Mouse (Mus musculus) neural tube, embryonic 14.5 days (tissue): ENCODE data around the gene Gcgr. TPM values are rescaled to one million over a fixed set of nuclear protein-coding genes. Genes with fewer than 3 reads are reported as not detected.
A peak's percentile ranks its signal among the peaks of the same experiment; 100 is the strongest.
"Not testable (repeated sequence)": the region's sequence is repeated elsewhere in the genome, so short reads cannot be mapped to it uniquely, and the experiment has no call there.

Experiments
- ATAC-seq: fragments of 200-750 bp; cut with Nextera tagmentation; 2 replicates; pipeline ENCODE4 v1.8.0; 2017; ENCODE audit warnings: low read depth, mild to moderate bottlenecking, moderate TSS enrichment, moderate library complexity
- H3K27ac ChIP-seq: fragments of 300-500 bp; sonication (generic); 2 replicates; pipeline ENCODE4 v1.5.1; 2014; ENCODE audit warnings: low read depth, mild to moderate bottlenecking, control low read depth, low read length, moderate library complexity, mixed read lengths
- H3K27me3 ChIP-seq: fragments of 300-500 bp; sonication (generic); 2 replicates; pipeline ENCODE4 v1.6.1; 2014; ENCODE audit warnings: low read length; ENCODE audit not compliant: control insufficient read depth, insufficient read depth
- H3K36me3 ChIP-seq: fragments of 300-500 bp; sonication (generic); 2 replicates; pipeline ENCODE4 v1.6.1; 2014; ENCODE audit warnings: low read length, mixed read lengths; ENCODE audit not compliant: control insufficient read depth, insufficient read depth
- H3K4me1 ChIP-seq: fragments of 300-500 bp; sonication (generic); 2 replicates; pipeline ENCODE4 v1.6.1; 2014; ENCODE audit warnings: low read length; ENCODE audit not compliant: control insufficient read depth, insufficient read depth
- H3K4me2 ChIP-seq: fragments of 300-500 bp; sonication (generic); 2 replicates; pipeline ENCODE4 v1.6.1; 2014; ENCODE audit warnings: mild to moderate bottlenecking, low read depth, low read length, control low read depth
- H3K4me3 ChIP-seq: fragments of 300-500 bp; sonication (generic); 2 replicates; pipeline ENCODE4 v1.5.1; 2014; ENCODE audit warnings: low read depth, low read length, control low read depth, mixed read lengths
- H3K9ac ChIP-seq: fragments of 300-500 bp; sonication (generic); replicated peaks from 2 replicates; pipeline ENCODE4 v1.6.1; 2014; ENCODE audit warnings: low read depth, mild to moderate bottlenecking, control low read depth, low read length, mixed read lengths
- H3K9me3 ChIP-seq: fragments of 300-500 bp; sonication (generic); 2 replicates; pipeline ENCODE4 v1.6.1; 2016; ENCODE audit warnings: low read length; ENCODE audit not compliant: control insufficient read depth
- WGBS: fragments of 180-500 bp; shearing (Covaris S2); extraction: QIAGEN DNeasy Blood & Tissue Kit; methylation state at CpG from one replicate; pipeline ENCODE4 v1.1.7; 2014; 5-methylcytosine and 5-hydroxymethylcytosine counted together
- polyA plus RNA-seq: library from polyadenylated mRNA; unstranded; fragments of >200 nt; fragmentation: Nextera tagmentation; extraction: Ambion mirVana; gene quantifications from 2 replicates; pipeline ENCODE4 v1.2.1, GENCODE M21; 2014

The Gcgr gene
- polyA plus RNA-seq, 1 experiment from 2014 or later, result 0.19 TPM

- H3K9me3 ChIP-seq, result no peaks in the 10 kb centered on the region
- H3K9ac ChIP-seq, result peak overlapping the region; percentile 99
- H3K4me1 ChIP-seq, result peaks cover 20% of the 10 kb centered on the region
- H3K4me2 ChIP-seq, result peak overlapping the region; percentile 99
- no peaks in the 10 kb centered on the region for H3K27me3 ChIP-seq
- WGBS, result 64% methylated on average over 7 of the region's 7 CpGs
- peak overlapping the region; percentile 89 for H3K4me3 ChIP-seq
- no peak for ATAC-seq
- peak overlapping the region; percentile 94 for H3K27ac ChIP-seq
- H3K36me3 ChIP-seq, result peaks cover 28% of the 10 kb centered on the region
Measured at GRCm38 (mm10) chr11:120580190-120580589, 49.7 kb downstream of the Gcgr start.

- peak overlapping the region; percentile 99 for H3K4me2 ChIP-seq
- 0 out of 2 replicates have a peak, but pooled peaks have one; percentile 28 for ATAC-seq
- H3K27ac ChIP-seq, result peak overlapping the region; percentile 94
- peaks cover 35% of the 10 kb centered on the region for H3K36me3 ChIP-seq
- H3K27me3 ChIP-seq, result no peaks in the 10 kb centered on the region
- H3K9me3 ChIP-seq, result no peaks in the 10 kb centered on the region
- H3K4me1 ChIP-seq, result peaks cover 20% of the 10 kb centered on the region
- under 1% methylated on average over 44 of the region's 44 CpGs for whole genome bisulfite sequencing
- peak overlapping the region; percentile 99 for H3K9ac ChIP-seq
- H3K4me3 ChIP-seq, result peak overlapping the region; percentile 89
Measured at GRCm38 (mm10) chr11:120580871-120581331, 50.4 kb downstream of the Gcgr start.

DNA sequence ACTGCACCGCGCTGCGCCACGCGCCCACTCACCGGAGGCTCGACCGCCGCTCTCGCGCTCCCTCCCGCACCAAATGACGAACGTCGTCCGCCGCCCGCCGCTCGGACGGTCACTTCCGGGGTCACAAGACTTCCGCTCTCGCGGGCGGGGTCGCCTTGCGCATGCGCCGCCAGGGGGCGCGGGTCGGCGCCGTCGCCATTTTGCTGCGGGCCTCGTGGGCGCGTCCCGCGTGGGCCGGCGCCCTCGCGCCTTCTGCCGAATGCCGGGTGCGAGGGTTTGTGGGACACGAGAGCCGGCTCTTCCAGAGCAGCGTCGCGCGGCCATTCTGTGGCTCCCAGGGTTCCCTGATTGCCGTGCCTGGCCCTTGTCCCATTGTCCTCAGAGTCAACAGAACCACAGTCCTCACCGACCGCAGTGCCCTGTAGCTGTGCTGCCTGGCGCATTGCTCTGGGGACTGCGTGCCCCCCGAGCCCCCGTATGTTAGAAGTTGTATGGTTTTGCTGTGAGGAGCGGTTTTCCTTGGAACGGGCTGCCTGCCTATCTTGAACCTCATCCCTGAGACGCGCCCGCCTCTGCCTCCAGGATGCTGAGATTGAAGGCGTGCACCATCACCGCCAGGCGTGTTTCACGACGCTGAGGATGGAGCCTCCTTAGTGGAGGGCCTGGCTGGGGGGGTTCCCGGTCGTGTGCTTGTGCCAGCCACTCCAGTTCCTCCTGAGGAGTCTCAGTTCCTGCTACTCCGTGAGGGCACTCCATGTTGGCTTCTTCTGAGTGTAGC lies 51.2 kb downstream of the Gcgr start, which contains the start of gene Arhgdia:
TSS of gene Arhgdia (minus strand) at position 135 of the 778 bp plus-strand sequence.
- peak within 1 kb of the TSS; percentile 94 for H3K27ac ChIP-seq
- 4% methylated on average over 65 of the region's 75 CpGs for WGBS
- H3K36me3 ChIP-seq, result peaks cover 42% of the 10 kb centered on the region
- peak; percentile 62 for ATAC-seq
- no peaks in the 10 kb centered on the region for H3K9me3 ChIP-seq
- peak within 1 kb of the TSS; percentile 99 for H3K9ac ChIP-seq
- peak within 1 kb of the TSS; percentile 99 for H3K4me2 ChIP-seq
- no peaks in the 10 kb centered on the region for H3K27me3 ChIP-seq
- peaks cover 20% of the 10 kb centered on the region for H3K4me1 ChIP-seq
- H3K4me3 ChIP-seq, result peak within 1 kb of the TSS; percentile 89

GRCm38 (mm10) chr11:120582268-120582981 lies 51.9 kb downstream of the Gcgr start:
- WGBS, result 69% methylated on average over 8 of the region's 8 CpGs

GRCm38 (mm10) chr11:120582982-120583293 lies 52.4 kb downstream of the Gcgr start:
- not testable (repeated sequence) for H3K9me3 ChIP-seq
- 94% methylated on average over 2 of the region's 2 CpGs for WGBS
- peaks cover 20% of the 10 kb centered on the region for H3K4me1 ChIP-seq

More at GRCm38 (mm10) chr11:120582268-120582981, 51.9 kb downstream of the Gcgr start:
- Histone ChIP-seq H3K9me3 (no peaks in the 10 kb centered on the region), H3K36me3 (peaks cover 43% of the 10 kb centered on the region), H3K27ac (peak overlapping the region; percentile 94), H3K4me1 (peaks cover 20% of the 10 kb centered on the region), H3K9ac (peak overlapping the region; percentile 99), H3K27me3 (no peaks in the 10 kb centered on the region), H3K4me3 (peak overlapping the region; percentile 89), H3K4me2 (peak overlapping the region; percentile 99)
- ATAC-seq, result 0 out of 2 replicates have a peak, but pooled peaks have one; percentile 7

DNA sequence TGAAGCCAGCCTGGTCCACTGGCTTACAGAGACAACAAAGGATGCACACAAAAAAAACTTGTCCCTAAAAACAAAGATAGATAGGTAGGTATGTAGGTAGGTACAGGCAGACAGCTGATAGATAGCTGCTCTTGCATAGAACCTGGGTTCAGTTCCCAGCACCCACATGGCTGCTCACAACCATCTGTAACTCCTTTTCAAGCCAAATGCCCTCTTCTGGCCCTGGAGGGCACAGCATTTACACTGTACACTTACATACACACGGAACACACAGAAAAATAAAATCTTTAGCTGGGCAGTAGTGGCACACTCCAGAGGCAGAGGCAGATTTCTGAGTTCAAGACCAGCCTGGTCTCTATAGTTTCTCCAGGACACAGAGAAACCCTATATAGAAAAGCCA lies 53.4 kb downstream of the Gcgr start:
- Histone ChIP-seq H3K9ac (no peak overlapping the region), H3K27me3 (no peaks in the 10 kb centered on the region), H3K36me3 (peaks cover 40% of the 10 kb centered on the region), H3K4me2 (no peak overlapping the region), H3K4me1 (peaks cover 20% of the 10 kb centered on the region), H3K9me3 (no peaks in the 10 kb centered on the region), H3K27ac (no peak overlapping the region), H3K4me3 (no peak overlapping the region)
- no peak for ATAC-seq
- WGBS, result 95% methylated on average over 1 of the region's 1 CpGs

More at GRCm38 (mm10) chr11:120582982-120583293, 52.4 kb downstream of the Gcgr start:
- not testable (repeated sequence) for ATAC-seq, H3K4me3 ChIP-seq, H3K27ac ChIP-seq, H3K9ac ChIP-seq, H3K27me3 ChIP-seq, H3K4me2 ChIP-seq
- peaks cover 43% of the 10 kb centered on the region for H3K36me3 ChIP-seq

DNA sequence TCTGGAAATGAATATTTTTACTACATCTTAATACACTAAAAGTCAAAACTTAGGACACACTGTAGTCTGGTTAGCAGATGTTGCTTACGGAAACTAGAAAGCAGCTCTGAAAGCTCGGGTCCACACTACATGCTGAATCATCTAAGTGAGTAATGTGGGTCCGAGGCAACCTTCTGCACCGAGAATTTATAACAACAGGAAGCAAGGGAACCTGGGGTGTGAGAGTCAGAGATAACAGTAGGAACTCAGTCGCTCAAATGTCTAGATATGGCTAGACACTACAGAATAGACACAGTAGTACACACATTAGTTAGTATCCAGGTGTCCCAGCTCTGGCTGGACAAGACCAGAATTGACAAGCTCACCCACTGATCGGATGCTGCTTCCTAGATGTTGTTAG lies 58.0 kb downstream of the Gcgr start:
- Histone ChIP-seq H3K9me3 (no peaks in the 10 kb centered on the region), H3K36me3 (peaks cover 60% of the 10 kb centered on the region), H3K9ac (no peak overlapping the region), H3K4me3 (no peak overlapping the region), H3K27me3 (no peaks in the 10 kb centered on the region), H3K4me1 (no peaks in the 10 kb centered on the region), H3K27ac (no peak overlapping the region), H3K4me2 (no peak overlapping the region)
- ATAC-seq, result no peak
- WGBS, result 95% methylated on average over 6 of the region's 6 CpGs
